Mouse (Mus musculus) mouse embryonic stem cell (cell line): ENCODE data around the gene Utp14a.

Source experiments
- in situ Hi-C, 2 experiments: fragments of 300-500 bp; cut with MboI; formaldehyde crosslinking; loops; 1 replicate in 1 of 2; 3 replicates in 1 of 2; pipeline ENCODE4 v1.14.3; 2019 to 2020; ENCODE audit warnings: low sequenced_read_pairs in 2 of 2, low pct_unique_long_range_greater_than_20kb in 1 of 2, mixed read lengths in 1 of 2; ENCODE audit not compliant: unreplicated experiment in 1 of 2

Gene Utp14a

DNA sequence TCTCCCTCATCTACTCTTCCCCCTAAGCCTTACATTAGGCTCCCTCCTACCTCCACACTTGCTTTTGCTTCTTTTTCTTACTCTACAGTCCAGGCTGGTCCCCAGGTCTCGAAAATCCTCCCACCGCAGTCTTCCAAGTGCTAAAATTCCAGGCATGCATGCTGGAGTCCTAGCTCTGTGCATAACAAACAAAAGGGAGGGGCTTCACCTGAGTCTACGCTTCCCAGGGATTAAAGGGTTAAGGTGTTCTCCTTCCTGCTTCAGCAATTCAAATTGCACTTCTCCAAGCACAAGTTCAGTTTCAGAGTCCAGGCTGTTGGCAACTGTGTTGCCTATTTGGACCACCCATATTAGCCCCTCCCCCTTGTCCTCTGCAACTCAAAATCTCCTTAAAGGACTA, 34.8 kb downstream of the Utp14a start:
- in situ Hi-C loops, result no loop called here

DNA sequence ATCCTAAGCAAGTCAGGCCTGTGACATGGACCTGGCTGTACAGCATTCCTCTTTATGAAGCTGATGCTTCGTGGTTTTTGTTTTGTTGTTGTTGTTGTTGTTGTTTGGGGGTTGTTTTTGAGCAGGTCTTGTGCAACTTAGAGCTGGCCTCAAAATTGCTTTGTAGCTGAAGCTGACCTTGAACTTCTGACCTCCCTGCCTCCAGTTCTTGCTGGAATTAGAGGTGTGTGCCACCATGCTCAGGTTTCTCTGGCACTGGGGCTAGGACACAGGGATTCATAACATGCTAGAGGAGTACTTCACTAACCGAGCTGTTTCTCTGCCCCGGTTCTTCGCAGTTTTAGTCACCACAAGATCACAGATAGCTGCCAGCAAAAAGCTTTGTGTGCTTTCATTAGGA, 48.7 kb downstream of the Utp14a start:
- in situ Hi-C loops, result no loop called here

DNA sequence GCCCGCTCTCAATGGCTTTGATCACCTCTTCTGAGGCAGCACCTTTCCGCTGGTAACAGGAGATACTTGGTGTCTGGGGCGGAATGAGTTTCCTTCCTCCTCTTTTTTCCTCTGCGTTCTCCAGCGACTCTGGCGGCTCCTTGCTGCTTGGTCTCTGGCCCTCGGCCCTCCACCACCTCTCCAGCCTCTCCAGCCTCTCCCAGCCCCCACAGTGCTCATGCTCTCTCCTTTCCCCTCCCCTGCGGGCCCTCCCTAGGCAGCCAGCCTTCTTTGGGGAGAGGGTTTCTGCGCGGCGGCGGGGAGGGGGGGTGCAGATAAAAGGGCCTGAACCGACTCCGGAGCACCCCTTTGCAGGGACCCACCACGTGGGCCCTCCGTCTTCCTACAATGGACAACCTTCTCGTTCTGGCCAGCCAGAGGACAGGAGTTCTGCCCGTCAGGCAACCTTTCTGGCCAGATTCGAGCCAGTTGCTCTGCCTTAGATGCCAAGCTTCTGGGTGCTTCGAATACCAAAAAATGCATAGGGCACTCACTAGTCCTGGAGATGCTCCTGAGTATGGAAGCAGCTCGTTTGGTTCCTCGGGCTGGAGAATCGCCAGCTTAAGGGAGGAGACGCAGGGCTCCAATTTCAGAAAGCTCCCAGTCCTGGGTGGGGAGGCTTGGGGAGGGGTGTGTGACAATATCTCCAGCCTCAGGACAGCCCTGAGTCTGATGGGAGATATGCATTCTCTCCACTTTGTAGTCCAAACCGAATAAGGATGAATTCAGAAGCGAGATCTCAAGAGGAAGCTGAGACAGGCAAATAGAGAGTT, 54.2 kb downstream of the Utp14a start:
- in situ Hi-C loops, result no loop called here

DNA sequence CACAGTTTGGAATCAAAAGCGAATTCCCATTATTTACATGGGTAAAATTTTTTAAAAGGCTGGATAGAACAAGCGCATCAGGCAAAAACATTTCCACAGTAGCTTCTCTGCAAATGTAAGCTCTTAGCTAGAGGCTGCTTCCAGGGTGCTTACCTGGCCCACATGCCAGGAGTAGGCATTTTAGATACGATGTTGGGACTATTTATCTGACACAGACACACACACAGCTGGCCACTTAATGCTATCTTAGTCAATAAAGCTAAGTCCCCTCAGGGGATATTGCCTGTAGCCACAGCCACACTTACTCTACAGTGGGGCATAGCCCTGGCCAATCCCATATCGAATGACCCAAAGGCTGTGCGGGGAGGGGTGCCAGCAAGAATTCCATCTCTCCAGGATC, 55.1 kb downstream of the Utp14a start:
- in situ Hi-C loops, result no loop called here

DNA sequence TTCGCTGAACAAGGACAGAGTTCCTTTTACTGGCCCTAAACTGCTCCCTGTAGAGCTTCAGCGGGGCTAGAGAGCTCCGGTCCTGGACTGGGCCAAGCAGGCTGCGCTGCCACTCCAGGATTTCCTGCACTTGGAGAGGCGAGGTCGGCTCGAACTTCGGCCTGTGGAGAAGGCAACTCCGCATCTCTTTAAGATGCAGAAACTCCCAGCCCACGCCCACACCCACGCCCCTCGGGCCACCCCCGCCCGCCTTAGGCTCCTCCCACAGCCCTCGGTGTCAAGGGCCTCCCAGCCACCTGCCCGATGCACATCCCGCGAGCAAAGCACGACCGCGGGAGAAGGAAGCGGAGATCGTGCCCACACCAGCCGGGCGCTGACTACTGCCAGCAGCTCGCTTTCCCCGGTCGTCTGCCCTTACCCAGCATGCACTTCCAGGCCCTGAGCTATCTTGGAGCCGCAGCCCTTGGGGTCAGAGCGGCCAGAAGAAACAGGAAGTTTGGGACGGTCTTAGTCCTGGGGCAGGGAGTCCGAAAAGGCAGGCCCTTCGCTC, 57.9 kb downstream of the Utp14a start:
- in situ Hi-C loops, result no loop called here

DNA sequence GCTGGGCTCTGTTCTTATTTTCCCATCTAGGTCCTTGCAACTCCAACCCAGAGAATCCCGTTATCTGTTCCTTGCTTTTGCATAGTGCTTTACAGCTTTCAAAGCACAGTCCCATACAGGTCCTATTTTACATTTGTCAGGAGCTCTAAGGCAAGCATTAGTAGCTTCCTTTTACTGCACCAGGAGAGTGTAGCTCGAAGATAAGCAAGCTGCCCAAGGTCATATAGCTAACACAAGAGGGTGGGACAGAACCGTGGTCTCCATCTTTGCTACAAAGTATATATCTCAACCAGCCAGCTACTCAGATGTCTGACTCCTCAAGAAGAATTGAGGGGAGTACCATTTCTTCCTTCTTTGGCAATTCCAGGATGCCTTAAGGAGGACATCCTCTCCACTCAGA, 60.8 kb downstream of the Utp14a start:
- in situ Hi-C loops, result no loop called here

DNA sequence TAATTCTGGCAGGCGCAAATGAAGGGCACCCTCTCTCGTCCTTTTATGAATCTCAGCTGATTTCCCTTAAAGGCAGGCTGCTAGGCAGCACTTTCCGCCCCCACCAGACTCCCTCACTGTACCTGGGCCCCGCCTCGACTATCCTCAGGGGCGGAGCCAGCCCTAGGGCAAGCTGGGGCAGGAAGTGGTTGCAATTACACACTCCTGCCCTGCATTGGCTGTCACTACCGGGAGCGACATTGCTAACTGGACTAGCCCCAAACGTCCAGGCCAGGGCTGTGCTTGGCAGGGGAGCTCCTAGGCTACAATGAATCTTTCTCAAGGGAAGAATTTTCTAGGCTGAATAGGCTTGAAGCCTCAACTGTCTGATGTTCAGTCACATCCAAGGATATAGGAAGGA, 61.5 kb downstream of the Utp14a start:
- in situ Hi-C loops, result no loop called here
